Mouse (Mus musculus): ENCODE measurements around the gene Gimap3.

DNA sequence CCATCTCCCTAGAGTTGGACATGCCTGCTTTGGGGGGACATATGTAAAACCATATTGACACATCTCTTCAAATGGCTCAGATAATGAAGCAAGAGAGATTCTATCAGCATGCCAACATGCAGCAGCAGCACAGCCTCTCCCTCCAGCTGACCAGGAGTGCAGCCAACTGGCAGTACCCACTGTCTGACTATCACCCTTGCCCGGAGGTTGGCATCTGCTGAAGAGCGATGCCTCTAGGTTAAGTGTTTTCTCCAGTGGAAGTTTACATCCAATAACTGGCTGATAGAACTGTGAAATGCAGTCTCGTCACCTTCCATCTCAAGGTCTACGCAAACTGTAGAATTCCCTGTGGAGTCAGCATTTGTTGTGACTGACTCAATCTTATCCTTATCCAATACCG is 33.0 kb downstream of the Gimap3 start:
- no peak for TF ChIP-seq CTCF (IDR thresholded peaks at IDR 0.05; ENCODE audit: borderline replicate concordance, insufficient read depth, low read depth, low read length)
- no peak for TF ChIP-seq POLR2A (IDR thresholded peaks at IDR 0.05; ENCODE audit: borderline replicate concordance, insufficient read depth, low read length)

All from cerebellum, adult 2 months (tissue).